Mouse (Mus musculus) splenic B cell, adult 2 months (primary cell): ENCODE measurements around the gene Gm11492.

Experiments
- DNase-seq: peaks from one replicate; pipeline ENCODE4 v3.0.0-alpha.2; 2011; ENCODE audit warnings: low read depth, low spot score
- H3K27me3 ChIP-seq: 2 replicates; pipeline ENCODE4 v1.6.1; 2012; ENCODE audit warnings: mild to moderate bottlenecking, low read length, moderate library complexity, mixed read lengths; ENCODE audit not compliant: control insufficient read depth, poor library complexity, insufficient read depth, severe bottlenecking
- H3K36me3 ChIP-seq: 2 replicates; pipeline ENCODE4 v1.6.1; 2012; ENCODE audit warnings: mild to moderate bottlenecking, low read length, moderate library complexity, mixed read lengths; ENCODE audit not compliant: control insufficient read depth, poor library complexity, insufficient read depth, severe bottlenecking

The Gm11492 gene

GRCm38 (mm10) chr11:87603571-87603970, 37.1 kb downstream of the Gm11492 start:
- no peak for DNase-seq
- Histone ChIP-seq H3K27me3 (no peaks in the 10 kb centered on the region), H3K36me3 (peaks cover 29% of the 10 kb centered on the region)

- H3K27me3 ChIP-seq: no peaks in the 10 kb centered on the region
- DNase-seq: no peak
- peaks cover 31% of the 10 kb centered on the region for H3K36me3 ChIP-seq
These were observed 42.8 kb downstream of the Gm11492 start for GRCm38 (mm10) chr11:87609264-87609663.

DNA sequence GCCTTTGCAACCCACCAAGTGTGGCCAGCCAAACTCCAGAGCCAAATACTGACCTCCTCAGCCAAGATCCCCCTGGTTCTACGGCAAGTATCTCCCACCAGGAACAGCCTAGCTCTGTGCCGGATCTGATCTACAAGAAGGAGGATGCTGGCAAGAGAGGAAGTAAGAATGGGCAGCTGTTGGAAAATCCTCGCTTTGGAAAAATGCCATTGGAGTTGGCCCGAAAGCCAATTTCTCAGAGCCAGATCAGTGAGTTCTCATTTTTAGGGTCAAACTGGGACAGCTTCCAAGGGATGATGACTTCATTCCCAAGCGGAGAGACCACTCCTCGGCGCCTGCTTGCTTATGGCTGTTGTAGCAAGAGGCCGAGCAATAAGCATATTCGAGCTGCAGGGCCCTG, 45.1 kb downstream of the Gm11492 start:
- DNase-seq: no peak
- peaks cover 41% of the 10 kb centered on the region for H3K36me3 ChIP-seq
- H3K27me3 ChIP-seq: no peaks in the 10 kb centered on the region

- DNase-seq: no peak
- Histone ChIP-seq H3K36me3 (peaks cover 48% of the 10 kb centered on the region), H3K27me3 (no peaks in the 10 kb centered on the region)
These were observed 47.5 kb downstream of the Gm11492 start for GRCm38 (mm10) chr11:87613972-87614371.

DNA sequence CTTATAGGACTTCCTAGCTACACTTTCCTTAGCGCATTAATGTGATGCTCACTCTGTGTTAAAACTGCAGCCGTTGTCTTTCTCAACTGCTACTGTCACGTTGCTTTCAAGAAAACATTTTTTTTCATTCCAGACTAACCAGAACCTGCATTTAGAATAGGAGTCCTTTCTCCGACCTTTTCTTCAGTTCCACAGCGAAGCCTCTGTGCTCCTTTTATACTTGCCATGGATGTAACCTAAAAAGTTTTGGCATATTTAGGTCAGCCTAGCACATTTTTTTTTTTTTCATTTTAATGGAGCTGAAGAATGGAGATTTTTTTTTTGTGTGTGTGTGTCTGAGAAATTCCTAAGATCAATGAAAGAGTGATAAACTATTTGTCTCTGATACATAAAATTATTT, 49.1 kb downstream of the Gm11492 start:
- Histone ChIP-seq H3K36me3 (peaks cover 45% of the 10 kb centered on the region), H3K27me3 (no peaks in the 10 kb centered on the region)
- DNase-seq: no peak

DNA sequence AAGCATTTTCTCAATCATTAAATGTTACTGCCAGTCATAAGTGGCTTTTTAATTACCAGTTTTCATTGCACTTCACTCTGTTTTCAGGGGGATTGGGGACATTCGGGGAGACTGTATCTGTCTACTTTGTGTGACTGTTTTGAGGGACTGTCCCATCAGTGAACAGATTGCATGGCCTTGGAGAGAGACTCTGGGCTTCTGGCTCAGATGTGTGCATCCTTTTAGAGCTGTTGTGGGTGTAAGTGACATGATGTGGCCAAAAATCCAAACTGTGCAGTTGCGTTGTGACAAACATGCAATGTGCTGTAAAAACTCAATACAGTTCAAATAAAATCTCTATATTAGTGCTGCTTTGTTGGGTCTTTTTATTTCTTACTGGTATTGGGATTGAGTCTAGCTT, 49.5 kb downstream of the Gm11492 start:
- DNase-seq: no peak
- no peaks in the 10 kb centered on the region for H3K27me3 ChIP-seq

GRCm38 (mm10) chr11:87616790-87617474, 50.5 kb downstream of the Gm11492 start, which contains the start of gene Hsf5:
Gene Hsf5, plus strand, starts transcription at chr11:87617164.
- H3K27me3 ChIP-seq: no peaks in the 10 kb centered on the region
- DNase-seq: no peak
- H3K36me3 ChIP-seq: peaks cover 38% of the 10 kb centered on the region

More for the DNA sequence above, 49.5 kb downstream of the Gm11492 start:
- peaks cover 44% of the 10 kb centered on the region for H3K36me3 ChIP-seq

DNA sequence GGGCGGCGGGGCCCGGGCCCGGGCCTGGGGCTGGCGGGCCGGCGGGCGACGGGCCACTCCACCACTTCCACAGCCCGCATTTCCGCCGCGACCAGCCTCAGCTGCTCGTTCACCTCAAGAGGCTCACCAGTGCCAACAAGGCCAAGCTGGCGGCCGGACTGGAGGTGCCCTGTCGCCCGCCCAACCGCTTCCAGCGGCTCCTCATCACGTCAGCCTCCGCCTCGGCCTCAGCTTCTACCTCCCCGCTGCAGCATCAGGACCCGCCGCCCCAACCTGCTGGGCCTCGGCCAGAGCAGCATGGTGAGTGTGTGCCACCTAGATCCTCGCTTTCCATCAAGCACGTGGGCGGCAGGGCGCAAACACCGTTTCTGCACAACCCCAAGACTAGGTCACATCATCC, 51.2 kb downstream of the Gm11492 start:
- H3K36me3 ChIP-seq: peaks cover 36% of the 10 kb centered on the region
- DNase-seq: no peak
- H3K27me3 ChIP-seq: no peaks in the 10 kb centered on the region
